Mouse (Mus musculus) G1E (cell line): ENCODE data around the gene Mrc2.

ENCODE experiments used
- CTCF ChIP-seq: IDR thresholded peaks from 2 replicates; pipeline ENCODE4 v1.5.1; 2012; ENCODE audit warnings: low read depth, low read length, inconsistent platforms, mixed read lengths
- TAL1 ChIP-seq: conservative IDR thresholded peaks from 2 replicates; pipeline ENCODE4 v1.6.1; 2012; ENCODE audit warnings: low read depth, low read length, inconsistent platforms, mixed read lengths

- TF ChIP-seq CTCF = no peak
- no peak for TF ChIP-seq TAL1
Measured at GRCm38 (mm10) chr11:105291681-105292123, 741 bp upstream of the Mrc2 start.
